Mouse (Mus musculus): Measurements from ENCODE around the gene Rps6. TPM values are rescaled to one million over a fixed set of nuclear protein-coding genes. Genes with fewer than 3 reads are reported as not detected.
A peak's percentile ranks its signal among the peaks of the same experiment; 100 is the strongest.

The Rps6 gene
- 62.6 and 64.6 TPM in 2 replicates for polyA plus RNA-seq (2012)

- no peaks in the 10 kb centered on the region for H3K27me3 ChIP-seq (ENCODE audit: control insufficient read depth)
- no peaks in the 10 kb centered on the region for H3K9me3 ChIP-seq (ENCODE audit: control insufficient read depth, low read length)
- peaks cover 31% of the 10 kb centered on the region for H3K4me1 ChIP-seq (ENCODE audit: control insufficient read depth)
- peaks cover 40% of the 10 kb centered on the region for H3K36me3 ChIP-seq (ENCODE audit: control insufficient read depth)
- no peak for TF ChIP-seq TAL1 (IDR thresholded peaks at IDR 0.05; ENCODE audit: low read length)
- TF ChIP-seq GATA1 (IDR thresholded peaks at IDR 0.05; ENCODE audit: low read length), result no peak; the same call in 1 of the 2 replicates
- H3K4me3 ChIP-seq (replicated peaks), result peak within 1 kb of the TSS; percentile 99
These were observed at the start of gene Rps6 for GRCm38 (mm10) chr4:86857113-86858069. Gene Rps6, minus strand, starts transcription at chr4:86857412.

DNA sequence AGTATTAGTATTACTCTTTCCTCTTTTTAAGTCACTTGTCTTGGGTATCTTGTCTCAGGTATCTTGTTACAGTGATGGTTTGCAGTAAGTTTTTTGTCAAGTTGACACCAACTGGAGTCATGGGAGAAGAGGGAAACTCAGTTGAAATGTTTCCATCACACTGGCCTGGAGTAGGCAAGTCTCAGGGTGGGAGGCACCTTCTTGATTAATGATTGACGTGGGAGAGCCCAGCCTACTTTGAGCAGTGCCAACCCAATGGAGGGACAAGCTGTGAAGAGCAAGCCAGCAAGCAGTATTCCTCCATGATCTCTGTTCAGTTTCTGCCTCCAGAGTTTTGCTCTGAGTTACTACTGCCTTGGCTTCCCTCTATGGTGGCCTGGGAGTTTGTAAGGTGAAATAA lies 48.7 kb upstream of the Rps6 start:
- no peaks in the 10 kb centered on the region for H3K4me1 ChIP-seq (ENCODE audit: control insufficient read depth)
- no peaks in the 10 kb centered on the region for H3K9me3 ChIP-seq (ENCODE audit: control insufficient read depth, low read length)
- no peak overlapping the region for H3K4me3 ChIP-seq (replicated peaks)
- no peaks in the 10 kb centered on the region for H3K27me3 ChIP-seq (ENCODE audit: control insufficient read depth)
- no peaks in the 10 kb centered on the region for H3K36me3 ChIP-seq (ENCODE audit: control insufficient read depth)
- no peak for TF ChIP-seq GATA1 (IDR thresholded peaks at IDR 0.05; ENCODE audit: low read length)
- no peak for TF ChIP-seq TAL1 (IDR thresholded peaks at IDR 0.05; ENCODE audit: low read length)

DNA sequence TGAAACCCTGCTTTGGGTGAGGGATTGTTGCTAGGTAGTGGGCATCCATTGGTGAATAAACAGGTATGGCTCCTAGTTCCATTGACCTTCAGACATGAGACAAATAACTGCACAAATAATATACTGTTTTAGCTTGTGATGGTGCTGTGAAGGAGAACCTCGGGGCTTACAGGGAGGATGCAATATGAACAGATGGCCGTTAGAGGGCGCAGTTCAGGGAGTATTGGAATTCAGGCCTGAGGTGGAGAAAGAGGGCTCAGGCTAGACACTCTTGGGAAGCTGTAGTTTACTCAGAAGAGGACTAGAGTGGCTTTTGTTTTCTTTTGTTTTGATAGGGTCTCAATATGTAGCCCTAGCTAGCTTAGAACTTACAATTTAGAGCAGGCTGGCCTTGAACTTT lies 47.8 kb upstream of the Rps6 start:
- Histone ChIP-seq H3K4me1 (ENCODE audit: control insufficient read depth) (no peaks in the 10 kb centered on the region), H3K4me3 (replicated peaks) (no peak overlapping the region), H3K27me3 (ENCODE audit: control insufficient read depth) (no peaks in the 10 kb centered on the region), H3K36me3 (ENCODE audit: control insufficient read depth) (no peaks in the 10 kb centered on the region), H3K9me3 (ENCODE audit: control insufficient read depth, low read length) (no peaks in the 10 kb centered on the region)
- TF ChIP-seq TAL1 (IDR thresholded peaks at IDR 0.05; ENCODE audit: low read length) (no peak), GATA1 (IDR thresholded peaks at IDR 0.05; ENCODE audit: low read length) (no peak)

- Histone ChIP-seq H3K4me3 (replicated peaks) (no peak overlapping the region), H3K4me1 (ENCODE audit: control insufficient read depth) (no peaks in the 10 kb centered on the region), H3K27me3 (ENCODE audit: control insufficient read depth) (no peaks in the 10 kb centered on the region), H3K9me3 (ENCODE audit: control insufficient read depth, low read length) (no peaks in the 10 kb centered on the region), H3K36me3 (ENCODE audit: control insufficient read depth) (no peaks in the 10 kb centered on the region)
- no peak for TF ChIP-seq TAL1 (IDR thresholded peaks at IDR 0.05; ENCODE audit: low read length)
- no peak for TF ChIP-seq GATA1 (IDR thresholded peaks at IDR 0.05; ENCODE audit: low read length)
These were observed 45.1 kb upstream of the Rps6 start for GRCm38 (mm10) chr4:86902351-86902750.

- Histone ChIP-seq H3K4me1 (ENCODE audit: control insufficient read depth) (no peaks in the 10 kb centered on the region), H3K4me3 (replicated peaks) (no peak overlapping the region), H3K36me3 (ENCODE audit: control insufficient read depth) (no peaks in the 10 kb centered on the region), H3K27me3 (ENCODE audit: control insufficient read depth) (no peaks in the 10 kb centered on the region), H3K9me3 (ENCODE audit: control insufficient read depth, low read length) (no peaks in the 10 kb centered on the region)
- TF ChIP-seq TAL1 (IDR thresholded peaks at IDR 0.05; ENCODE audit: low read length), result no peak
- no peak for TF ChIP-seq GATA1 (IDR thresholded peaks at IDR 0.05; ENCODE audit: low read length)
These were observed 41.7 kb upstream of the Rps6 start for GRCm38 (mm10) chr4:86898791-86899474.

- Histone ChIP-seq H3K36me3 (ENCODE audit: control insufficient read depth) (no peaks in the 10 kb centered on the region), H3K4me3 (replicated peaks) (no peak overlapping the region), H3K4me1 (ENCODE audit: control insufficient read depth) (no peaks in the 10 kb centered on the region), H3K9me3 (ENCODE audit: control insufficient read depth, low read length) (no peaks in the 10 kb centered on the region), H3K27me3 (ENCODE audit: control insufficient read depth) (no peaks in the 10 kb centered on the region)
- TF ChIP-seq TAL1 (IDR thresholded peaks at IDR 0.05; ENCODE audit: low read length), result no peak
- TF ChIP-seq GATA1 (IDR thresholded peaks at IDR 0.05; ENCODE audit: low read length), result no peak
These were observed 40.2 kb upstream of the Rps6 start for GRCm38 (mm10) chr4:86897411-86897810.

DNA sequence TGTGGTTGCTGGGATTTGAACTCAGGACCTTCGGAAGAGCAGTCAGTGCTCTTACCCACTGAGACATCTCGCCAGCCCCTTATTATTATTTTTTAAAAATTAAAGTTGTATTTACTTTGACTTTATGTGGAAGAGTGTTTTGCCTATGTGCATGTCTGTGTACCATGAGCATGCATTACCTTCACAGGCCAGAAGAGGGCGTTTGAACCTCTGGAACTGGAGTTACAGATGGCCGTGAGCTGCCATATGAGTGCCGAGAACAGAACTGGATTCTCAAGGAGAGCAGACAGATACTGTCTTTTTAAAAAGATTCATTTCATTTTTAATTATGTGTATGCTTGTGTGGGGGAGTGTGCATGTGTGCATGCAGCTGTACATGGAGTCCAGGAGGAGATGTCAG lies 30.7 kb upstream of the Rps6 start:
- no peak for TF ChIP-seq GATA1 (IDR thresholded peaks at IDR 0.05; ENCODE audit: low read length)
- TF ChIP-seq TAL1 (IDR thresholded peaks at IDR 0.05; ENCODE audit: low read length), result no peak
- no peaks in the 10 kb centered on the region for H3K9me3 ChIP-seq (ENCODE audit: control insufficient read depth, low read length)

GRCm38 (mm10) chr4:86886160-86886878 lies 29.1 kb upstream of the Rps6 start:
- TF ChIP-seq TAL1 (IDR thresholded peaks at IDR 0.05; ENCODE audit: low read length), result no peak
- peak; percentile 70 for TF ChIP-seq GATA1 (IDR thresholded peaks at IDR 0.05; ENCODE audit: low read length)
- Histone ChIP-seq H3K36me3 (ENCODE audit: control insufficient read depth) (no peaks in the 10 kb centered on the region), H3K27me3 (ENCODE audit: control insufficient read depth) (no peaks in the 10 kb centered on the region), H3K9me3 (ENCODE audit: control insufficient read depth, low read length) (no peaks in the 10 kb centered on the region), H3K4me3 (replicated peaks) (peak overlapping the region; percentile 64), H3K4me1 (ENCODE audit: control insufficient read depth) (peaks cover 23% of the 10 kb centered on the region)

More for the DNA sequence above, 30.7 kb upstream of the Rps6 start:
- no peaks in the 10 kb centered on the region for H3K36me3 ChIP-seq (ENCODE audit: control insufficient read depth)
- no peak overlapping the region for H3K4me3 ChIP-seq (replicated peaks)
- H3K27me3 ChIP-seq (ENCODE audit: control insufficient read depth), result no peaks in the 10 kb centered on the region
- peaks cover 23% of the 10 kb centered on the region for H3K4me1 ChIP-seq (ENCODE audit: control insufficient read depth)

DNA sequence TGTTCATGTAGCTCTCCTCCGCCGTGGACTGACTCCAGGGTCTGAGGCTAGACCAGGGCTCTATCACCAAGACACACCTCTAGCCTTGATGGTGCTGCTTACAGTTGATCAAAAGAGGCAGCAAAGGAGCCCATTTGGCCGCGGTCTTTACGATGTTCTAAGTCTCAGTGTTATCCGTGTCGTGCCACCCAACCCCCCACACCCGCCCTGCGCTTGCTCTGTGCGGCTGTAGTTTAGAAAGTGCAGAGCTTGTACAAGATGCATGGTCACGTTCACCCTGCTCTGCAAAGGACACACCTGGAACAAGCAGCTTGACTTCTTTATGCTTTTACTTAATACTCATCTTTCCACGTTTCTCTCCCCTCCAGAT lies 28.6 kb upstream of the Rps6 start:
- TF ChIP-seq TAL1 (IDR thresholded peaks at IDR 0.05; ENCODE audit: low read length) (no peak), GATA1 (IDR thresholded peaks at IDR 0.05; ENCODE audit: low read length) (no peak)
- Histone ChIP-seq H3K27me3 (ENCODE audit: control insufficient read depth) (no peaks in the 10 kb centered on the region), H3K4me3 (replicated peaks) (peak overlapping the region; percentile 64), H3K9me3 (ENCODE audit: control insufficient read depth, low read length) (no peaks in the 10 kb centered on the region), H3K4me1 (ENCODE audit: control insufficient read depth) (peaks cover 23% of the 10 kb centered on the region), H3K36me3 (ENCODE audit: control insufficient read depth) (no peaks in the 10 kb centered on the region)
